ENCODE assay signal across 12 mouse cellular contexts in the genomic region with DNA sequence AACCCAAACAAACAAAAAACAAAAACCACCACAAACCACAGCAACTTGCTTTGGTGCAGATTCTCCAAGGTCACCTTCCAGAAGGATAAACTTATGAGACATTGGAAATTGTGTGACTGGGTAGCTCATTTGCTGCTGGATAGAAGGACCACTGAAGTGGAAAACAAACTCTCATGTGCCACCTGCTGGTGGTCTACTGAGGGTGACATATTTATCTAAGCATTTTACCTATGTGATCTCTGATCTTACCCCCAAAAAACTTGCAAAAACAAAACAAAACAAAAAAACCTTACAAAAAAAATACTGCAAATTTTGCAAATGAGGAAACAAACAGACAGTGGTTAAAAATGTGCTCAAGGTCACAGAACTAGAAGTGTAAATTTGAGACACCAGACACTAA.
DNase-seq lines count a peak whose midpoint lies in the region; ATAC-seq lines count a peak whose summit lies in the region.
"Had no signal": no experiment of that assay in that cellular context is flagged by ENCODE, and none has a peak within 500 bp of the region (broad histone marks: within the 10 kb centered on the region; RNA-seq: fewer than 3 reads in every experiment).

No protein-coding gene starts in this region.

- H3K4me2 ChIP-seq in limb, embryonic 11.5 days (ENCODE audit: low read depth, severe bottlenecking): no peak overlapping the region
- no peak overlapping the region for H3K4me2 ChIP-seq in neural tube, embryonic 15.5 days
- no peak overlapping the region for H3K4me2 ChIP-seq in heart, embryonic 12.5 days
- H3K4me2 ChIP-seq: intestine, embryonic 15.5 days had no signal

- H3K9me3 ChIP-seq in limb, embryonic 11.5 days (ENCODE audit: control insufficient read depth, low read length): no peaks in the 10 kb centered on the region
- H3K9me3 ChIP-seq in limb, embryonic 10.5 days (replicated peaks): no peaks in the 10 kb centered on the region
- no peaks in the 10 kb centered on the region for H3K9me3 ChIP-seq in neural tube, embryonic 15.5 days (replicated peaks)
- H3K9me3 ChIP-seq in heart, embryonic 12.5 days (replicated peaks): no peaks in the 10 kb centered on the region
- H3K9me3 ChIP-seq: intestine, embryonic 15.5 days had no signal

- ATAC-seq in cerebellum, adult (ENCODE audit: insufficient number of reproducible peaks, low FRiP score, low TSS enrichment): no peak
- no peak for ATAC-seq in limb, embryonic 11.5 days (ENCODE audit: insufficient number of reproducible peaks, low FRiP score, low TSS enrichment, low read depth)
- no peak for ATAC-seq in neural tube, embryonic 15.5 days (ENCODE audit: low FRiP score)
- ATAC-seq in heart, embryonic 12.5 days (ENCODE audit: insufficient number of reproducible peaks, low FRiP score): no peak
- ATAC-seq: intestine, embryonic 15.5 days had no signal

- H3K36me3 ChIP-seq in limb, embryonic 11.5 days (ENCODE audit: control insufficient read depth, insufficient read depth, low read length): no peaks in the 10 kb centered on the region
- H3K36me3 ChIP-seq in limb, embryonic 10.5 days: no peaks in the 10 kb centered on the region
- no peaks in the 10 kb centered on the region for H3K36me3 ChIP-seq in neural tube, embryonic 15.5 days
- H3K36me3 ChIP-seq in heart, embryonic 12.5 days: no peaks in the 10 kb centered on the region
- H3K36me3 ChIP-seq: intestine, embryonic 15.5 days had no signal

- no peaks in the 10 kb centered on the region for H3K27me3 ChIP-seq in limb, embryonic 11.5 days (ENCODE audit: control insufficient read depth, insufficient read depth, low read length)
- no peaks in the 10 kb centered on the region for H3K27me3 ChIP-seq in limb, embryonic 10.5 days (ENCODE audit: low read depth, poor library complexity, severe bottlenecking)
- H3K27me3 ChIP-seq in neural tube, embryonic 15.5 days (replicated peaks): no peaks in the 10 kb centered on the region
- H3K27me3 ChIP-seq in heart, embryonic 12.5 days (replicated peaks): no peaks in the 10 kb centered on the region
- H3K27me3 ChIP-seq: intestine, embryonic 15.5 days had no signal

- DNase-seq in cerebellum, postnatal 14 days: peak; percentile 29 to 50
- peak; percentile 28 for DNase-seq in limb, embryonic 11.5 days (ENCODE audit: low spot score)
- no peak for DNase-seq in limb, embryonic 10.5 days (ENCODE audit: low spot score)
- DNase-seq in WW6 (ENCODE audit: low read depth, low spot score): peak; percentile 11
- DNase-seq in kidney, postnatal 36 days: peak; percentile 26 to 55
- DNase-seq: heart, adult 2 months; liver; thymus, adult 18-20 months had no signal

- H3K27ac ChIP-seq in limb, embryonic 11.5 days (replicated peaks; ENCODE audit: low read depth, low read length): no peak overlapping the region
- no peak overlapping the region for H3K27ac ChIP-seq in limb, embryonic 10.5 days
- no peak overlapping the region for H3K27ac ChIP-seq in neural tube, embryonic 15.5 days (replicated peaks)
- no peak overlapping the region for H3K27ac ChIP-seq in heart, embryonic 12.5 days (ENCODE audit: poor library complexity, severe bottlenecking)
- H3K27ac ChIP-seq: heart, adult 2 months; intestine, embryonic 15.5 days had no signal

- H3K9ac ChIP-seq in limb, embryonic 11.5 days (ENCODE audit: low read length): no peak overlapping the region
- H3K9ac ChIP-seq in neural tube, embryonic 15.5 days (replicated peaks): no peak overlapping the region
- H3K9ac ChIP-seq in heart, embryonic 12.5 days: no peak overlapping the region
- H3K9ac ChIP-seq: intestine, embryonic 15.5 days had no signal

- H3K4me1 ChIP-seq in limb, embryonic 11.5 days (ENCODE audit: control insufficient read depth, insufficient read depth, low read length): no peaks in the 10 kb centered on the region
- H3K4me1 ChIP-seq in limb, embryonic 10.5 days: no peaks in the 10 kb centered on the region
- H3K4me1 ChIP-seq in neural tube, embryonic 15.5 days: no peaks in the 10 kb centered on the region
- H3K4me1 ChIP-seq in heart, embryonic 12.5 days (replicated peaks): no peaks in the 10 kb centered on the region
- H3K4me1 ChIP-seq: intestine, embryonic 15.5 days had no signal

- no peak overlapping the region for H3K4me3 ChIP-seq in limb, embryonic 11.5 days (ENCODE audit: low read depth, low read length)
- no peak overlapping the region for H3K4me3 ChIP-seq in limb, embryonic 10.5 days
- no peak overlapping the region for H3K4me3 ChIP-seq in neural tube, embryonic 15.5 days (replicated peaks)
- H3K4me3 ChIP-seq in heart, embryonic 12.5 days: no peak overlapping the region
- H3K4me3 ChIP-seq: heart, adult 2 months; intestine, embryonic 15.5 days had no signal
